ENCODE assay signal across 12 mouse cellular contexts in genomic region chr13:36149175-36149939, GRCm38 (mm10). TPM values are rescaled to one million over a fixed set of nuclear protein-coding genes. Genes with fewer than 3 reads are reported as not detected.
DNase-seq lines count a peak whose midpoint lies in the region; ATAC-seq and TF ChIP-seq lines count a peak whose summit lies in the region.
"Had no signal": no experiment of that assay in that cellular context is flagged by ENCODE, and none has a peak within 500 bp of the region (broad histone marks: within the 10 kb centered on the region; RNA-seq: fewer than 3 reads in every experiment).

No protein-coding gene starts in this region.

- no peak for TF ChIP-seq POLR2A in lung, adult 2 months (IDR thresholded peaks at IDR 0.05; ENCODE audit: borderline replicate concordance, extremely low read depth, low read depth, low read length)

- peak; percentile 60; the same call in 1 of the 2 replicates for ATAC-seq in lung, postnatal 0 days
- peak; percentile 90 for ATAC-seq in intestine, embryonic 15.5 days
- ATAC-seq in megakaryocyte-erythroid progenitor cell, adult 5-6 weeks (replicated peaks; ENCODE audit: low FRiP score, low TSS enrichment, poor library complexity, severe bottlenecking) = no peak

- H3K4me3 ChIP-seq in lung, postnatal 0 days (ENCODE audit: low read depth, low read length) = no peak overlapping the region
- no peak overlapping the region for H3K4me3 ChIP-seq in lung, adult 2 months (replicated peaks; ENCODE audit: extremely low read depth, low read depth, low read length)
- no peak overlapping the region for H3K4me3 ChIP-seq in intestine, embryonic 15.5 days (replicated peaks)
- no peak overlapping the region for H3K4me3 ChIP-seq in left cerebral cortex, adult 2 months
- H3K4me3 ChIP-seq: embryonic facial prominence, embryonic 13.5 days; midbrain, embryonic 12.5 days had no signal

- H3K9ac ChIP-seq in lung, postnatal 0 days (replicated peaks; ENCODE audit: low read depth) = no peak overlapping the region
- H3K9ac ChIP-seq in intestine, embryonic 15.5 days = no peak overlapping the region
- H3K9ac ChIP-seq: embryonic facial prominence, embryonic 13.5 days; midbrain, embryonic 12.5 days had no signal

- 0 out of 2 replicates have a peak overlapping the region, but pooled peaks have one; percentile 20 for H3K27ac ChIP-seq in lung, postnatal 0 days (ENCODE audit: low read length)
- peak overlapping the region; percentile 19; the same call in 1 of the 2 replicates for H3K27ac ChIP-seq in intestine, embryonic 15.5 days
- H3K27ac ChIP-seq in left cerebral cortex, adult 2 months = no peak overlapping the region; the same call in 1 of the 2 replicates
- H3K27ac ChIP-seq: embryonic facial prominence, embryonic 13.5 days; midbrain, embryonic 12.5 days had no signal

- peak; percentile 27 to 39 for DNase-seq in cerebellum, adult 18-20 months
- no peak for DNase-seq in cerebellum, postnatal 4 days (ENCODE audit: low spot score in 2 of 2)
- peak; percentile 47 for DNase-seq in lung, postnatal 0 days (ENCODE audit: low spot score)
- no peak for DNase-seq in lung, adult 2 months
- DNase-seq in thymus, postnatal 10 days (ENCODE audit: low spot score in 2 of 2) = peak; percentile 5 to 7
- DNase-seq in left cerebral cortex, adult 2 months (ENCODE audit: extremely low spot score in 1 of 2, low spot score in 2 of 2) = no peak
- DNase-seq: adrenal gland, postnatal 10 days; gastrocnemius, postnatal 36 days had no signal

- TF ChIP-seq EP300 in lung, postnatal 0 days (IDR thresholded peaks at IDR 0.05) = no peak

- no peak for TF ChIP-seq CTCF in lung, postnatal 0 days (IDR thresholded peaks at IDR 0.05)
- no peak for TF ChIP-seq CTCF in lung, adult 2 months (IDR thresholded peaks at IDR 0.05; ENCODE audit: insufficient read depth, low read length)
- no peak for TF ChIP-seq CTCF in left cerebral cortex, adult 2 months (IDR thresholded peaks at IDR 0.05)

- no peaks in the 10 kb centered on the region for H3K36me3 ChIP-seq in lung, postnatal 0 days (ENCODE audit: insufficient read depth, low read length)
- H3K36me3 ChIP-seq in intestine, embryonic 15.5 days = no peaks in the 10 kb centered on the region
- H3K36me3 ChIP-seq: embryonic facial prominence, embryonic 13.5 days; midbrain, embryonic 12.5 days had no signal

- WGBS in lung, postnatal 0 days = 52% methylated on average over 6 of the region's 6 CpGs
- 53% methylated on average over 6 of the region's 6 CpGs for WGBS in lung, adult 2 months
- 44% methylated on average over 6 of the region's 6 CpGs for WGBS in intestine, embryonic 15.5 days

- peaks cover 6% of the 10 kb centered on the region; the same call in 1 of the 2 replicates for H3K4me1 ChIP-seq in lung, postnatal 0 days (ENCODE audit: insufficient read depth, low read depth, low read length)
- peaks cover 5% of the 10 kb centered on the region for H3K4me1 ChIP-seq in lung, adult 2 months (ENCODE audit: control insufficient read depth, insufficient read depth, low read length)
- H3K4me1 ChIP-seq in intestine, embryonic 15.5 days (replicated peaks) = 0 out of 2 replicates have a peak, but pooled peaks cover 6% of the 10 kb centered on the region

- H3K9me3 ChIP-seq in lung, postnatal 0 days (ENCODE audit: low read length) = no peaks in the 10 kb centered on the region
- H3K9me3 ChIP-seq in intestine, embryonic 15.5 days = no peaks in the 10 kb centered on the region
- H3K9me3 ChIP-seq: embryonic facial prominence, embryonic 13.5 days; midbrain, embryonic 12.5 days had no signal

- H3K27me3 ChIP-seq in lung, postnatal 0 days (replicated peaks; ENCODE audit: insufficient read depth, low read length) = no peaks in the 10 kb centered on the region
- H3K27me3 ChIP-seq in intestine, embryonic 15.5 days (replicated peaks) = no peaks in the 10 kb centered on the region
- H3K27me3 ChIP-seq: embryonic facial prominence, embryonic 13.5 days; midbrain, embryonic 12.5 days had no signal

- H3K4me2 ChIP-seq in lung, postnatal 0 days (replicated peaks; ENCODE audit: low read depth, low read length) = peak overlapping the region; percentile 4; the same call in 1 of the 2 replicates
- H3K4me2 ChIP-seq in intestine, embryonic 15.5 days (replicated peaks) = no peak overlapping the region
- H3K4me2 ChIP-seq: embryonic facial prominence, embryonic 13.5 days; midbrain, embryonic 12.5 days had no signal

- intact Hi-C loops in left cerebral cortex, adult 2 months (cut with DNase I) = no loop called here

RNA-seq across cellular contexts. Expression of gene Lyrm4, which starts 32.0 kb away (rescaled TPM):
- 23.5 and 26.7 TPM in 2 replicates for polyA plus RNA-seq in lung, postnatal 0 days (2015; fragmentation: Nextera tagmentation; extraction: Ambion mirVana)
- polyA plus RNA-seq in lung, adult 2 months (2012; rRNA removed) = 4.5 and 5.2 TPM in 2 replicates
- 25.7 and 25.9 TPM in 2 replicates for polyA plus RNA-seq in intestine, embryonic 15.5 days (2015; fragmentation: Nextera tagmentation; extraction: Ambion mirVana)
- 10 to 100 TPM; 20.7 to 21.6 TPM for total RNA-seq in left cerebral cortex, adult 2 months (2021)
- 22.8 and 37.9 TPM in 2 replicates for total RNA-seq in megakaryocyte-erythroid progenitor cell, adult 5-6 weeks (2014; fragmentation: Nextera tagmentation)
- 30.8 and 45.3 TPM in 2 replicates for total RNA-seq in megakaryocyte-erythroid progenitor cell, adult 5-6 weeks (2017)

RNA-seq across cellular contexts. Expression of gene Fars2, which starts 32.1 kb away (rescaled TPM):
- 32.9 and 33.2 TPM in 2 replicates for polyA plus RNA-seq in lung, postnatal 0 days (2015; fragmentation: Nextera tagmentation; extraction: Ambion mirVana)
- polyA plus RNA-seq in lung, adult 2 months (2012; rRNA removed) = 25.1 and 34.9 TPM in 2 replicates
- polyA plus RNA-seq in intestine, embryonic 15.5 days (2015; fragmentation: Nextera tagmentation; extraction: Ambion mirVana) = 41.8 and 48.9 TPM in 2 replicates
- total RNA-seq in left cerebral cortex, adult 2 months (2021) = 10 to 100 TPM; 34.4 to 40.7 TPM
- total RNA-seq in megakaryocyte-erythroid progenitor cell, adult 5-6 weeks (2014; fragmentation: Nextera tagmentation) = 53.3 and 54.5 TPM in 2 replicates
- total RNA-seq in megakaryocyte-erythroid progenitor cell, adult 5-6 weeks (2017) = 55.2 and 110 TPM in 2 replicates

Comparison
In these comparisons a context has a peak if more than half of its experiments do, and no peak if none do; other contexts are left out.
1. DNase-seq: peak in cerebellum, adult 18-20 months (2 of 2), lung, postnatal 0 days (single experiment) and thymus, postnatal 10 days (2 of 2); none in cerebellum, postnatal 4 days (0 of 2), lung, adult 2 months (single experiment) and left cerebral cortex, adult 2 months (0 of 2).